In genomic region chr3:121430289-121430936, GRCm38 (mm10) we compare ENCODE assay signal across 11 mouse cellular contexts. TPM values are rescaled to one million over a fixed set of nuclear protein-coding genes. Genes with fewer than 3 reads are reported as not detected.
DNase-seq lines count a peak whose midpoint lies in the region; ATAC-seq and TF ChIP-seq lines count a peak whose summit lies in the region.
"Had no signal": no experiment of that assay in that cellular context is flagged by ENCODE, and none has a peak within 500 bp of the region (broad histone marks: within the 10 kb centered on the region; RNA-seq: fewer than 3 reads in every experiment).

No protein-coding gene starts in this region.

- intact Hi-C loops in heart, postnatal 25 days (cut with DNase I) = no loop called here

- 0 out of 2 replicates have a peak, but pooled peaks have one; percentile 34 for TF ChIP-seq EP300 in lung, postnatal 0 days (IDR thresholded peaks at IDR 0.05)

- peak overlapping the region; percentile 92 for H3K4me2 ChIP-seq in heart, embryonic 11.5 days
- peak overlapping the region; percentile 75; the same call in 1 of the 2 replicates for H3K4me2 ChIP-seq in lung, postnatal 0 days (replicated peaks; ENCODE audit: low read depth, low read length)
- H3K4me2 ChIP-seq in hindbrain, embryonic 13.5 days = peak overlapping the region; percentile 82
- peak overlapping the region; percentile 92 for H3K4me2 ChIP-seq in neural tube, embryonic 15.5 days

- 0 out of 2 replicates have a peak overlapping the region, but pooled peaks have one; percentile 1 for H3K4me3 ChIP-seq in heart, embryonic 11.5 days (ENCODE audit: low read depth, low read length)
- H3K4me3 ChIP-seq in lung, postnatal 0 days (ENCODE audit: low read depth, low read length) = peak overlapping the region; percentile 12; the same call in 1 of the 2 replicates
- peak overlapping the region; percentile 90; the same call in 1 of the 2 replicates for H3K4me3 ChIP-seq in hindbrain, embryonic 13.5 days
- H3K4me3 ChIP-seq in neural tube, embryonic 15.5 days (replicated peaks) = peak overlapping the region; percentile 6; the same call in 1 of the 2 replicates
- H3K4me3 ChIP-seq: left cerebral cortex, adult 2 months had no signal

- no peak overlapping the region for H3K9ac ChIP-seq in heart, embryonic 11.5 days (ENCODE audit: low read depth, low read length)
- H3K9ac ChIP-seq in lung, postnatal 0 days (replicated peaks; ENCODE audit: low read depth) = no peak overlapping the region
- H3K9ac ChIP-seq in hindbrain, embryonic 13.5 days = peak overlapping the region; percentile 97; the same call in 1 of the 2 replicates
- no peak overlapping the region for H3K9ac ChIP-seq in neural tube, embryonic 15.5 days (replicated peaks)

- H3K27me3 ChIP-seq in heart, embryonic 11.5 days (ENCODE audit: control insufficient read depth, insufficient read depth, low read length) = no peaks in the 10 kb centered on the region
- 0 out of 2 replicates have a peak, but pooled peaks cover 3% of the 10 kb centered on the region for H3K27me3 ChIP-seq in lung, postnatal 0 days (replicated peaks; ENCODE audit: insufficient read depth, low read length)
- H3K27me3 ChIP-seq in hindbrain, embryonic 13.5 days = no peaks in the 10 kb centered on the region
- H3K27me3 ChIP-seq in neural tube, embryonic 15.5 days (replicated peaks) = no peaks in the 10 kb centered on the region

- H3K4me1 ChIP-seq in heart, embryonic 11.5 days (ENCODE audit: control insufficient read depth, insufficient read depth, low read length) = peaks cover 61% of the 10 kb centered on the region
- peaks cover 21% of the 10 kb centered on the region for H3K4me1 ChIP-seq in lung, postnatal 0 days (ENCODE audit: insufficient read depth, low read depth, low read length)
- peaks cover 78% of the 10 kb centered on the region for H3K4me1 ChIP-seq in hindbrain, embryonic 13.5 days (replicated peaks)
- H3K4me1 ChIP-seq in neural tube, embryonic 15.5 days = peaks cover 65% of the 10 kb centered on the region

- no peak for TF ChIP-seq CTCF in lung, postnatal 0 days (IDR thresholded peaks at IDR 0.05)

- WGBS in heart, embryonic 11.5 days (ENCODE audit: insufficient replicate concordance) = 43% methylated on average over 7 of the region's 7 CpGs
- 62% methylated on average over 7 of the region's 7 CpGs for WGBS in lung, postnatal 0 days
- WGBS in hindbrain, embryonic 13.5 days = 25% methylated on average over 7 of the region's 7 CpGs
- WGBS in neural tube, embryonic 15.5 days = 19% methylated on average over 7 of the region's 7 CpGs

- H3K27ac ChIP-seq in heart, embryonic 11.5 days (ENCODE audit: low read depth, low read length) = peak overlapping the region; percentile 50; the same call in 1 of the 2 replicates
- 0 out of 2 replicates have a peak overlapping the region, but pooled peaks have one; percentile 11 for H3K27ac ChIP-seq in lung, postnatal 0 days (ENCODE audit: low read length)
- H3K27ac ChIP-seq in hindbrain, embryonic 13.5 days = peak overlapping the region; percentile 27; the same call in 1 of the 2 replicates
- H3K27ac ChIP-seq in neural tube, embryonic 15.5 days (replicated peaks) = peak overlapping the region; percentile 41; the same call in 1 of the 2 replicates
- H3K27ac ChIP-seq: left cerebral cortex, adult 2 months had no signal

- no peaks in the 10 kb centered on the region for H3K36me3 ChIP-seq in heart, embryonic 11.5 days (ENCODE audit: control insufficient read depth, insufficient read depth, low read length)
- H3K36me3 ChIP-seq in lung, postnatal 0 days (ENCODE audit: insufficient read depth, low read length) = no peaks in the 10 kb centered on the region
- no peaks in the 10 kb centered on the region for H3K36me3 ChIP-seq in hindbrain, embryonic 13.5 days
- H3K36me3 ChIP-seq in neural tube, embryonic 15.5 days = no peaks in the 10 kb centered on the region

- H3K9me3 ChIP-seq in heart, embryonic 11.5 days (replicated peaks; ENCODE audit: control insufficient read depth, low read length) = no peaks in the 10 kb centered on the region
- H3K9me3 ChIP-seq in lung, postnatal 0 days (ENCODE audit: low read length) = no peaks in the 10 kb centered on the region
- no peaks in the 10 kb centered on the region for H3K9me3 ChIP-seq in hindbrain, embryonic 13.5 days
- no peaks in the 10 kb centered on the region for H3K9me3 ChIP-seq in neural tube, embryonic 15.5 days (replicated peaks)

- ATAC-seq in heart, embryonic 11.5 days (replicated peaks; ENCODE audit: insufficient number of reproducible peaks, low FRiP score, low TSS enrichment) = no peak
- no peak for ATAC-seq in lung, postnatal 0 days
- no peak for ATAC-seq in hindbrain, embryonic 13.5 days (ENCODE audit: low FRiP score)
- no peak for ATAC-seq in neural tube, embryonic 15.5 days (ENCODE audit: low FRiP score)

- DNase-seq in heart, postnatal 25 days (ENCODE audit: low spot score) = no peak
- DNase-seq in lung, postnatal 0 days (ENCODE audit: low spot score) = peak; percentile 51
- no peak for DNase-seq in lung, postnatal 36 days
- no peak for DNase-seq in adrenal gland, adult 2 months
- DNase-seq in left cerebral cortex, adult 9 months (ENCODE audit: low spot score in 2 of 2) = no peak
- DNase-seq: adrenal gland, adult 8-10 months; cerebellum, postnatal 10 days had no signal

RNA-seq across cellular contexts. Expression of gene Cnn3, which starts 4.1 kb away (rescaled TPM):
- polyA plus RNA-seq in heart, embryonic 11.5 days (2014; fragmentation: Nextera tagmentation; extraction: Ambion mirVana) = 488 and 525 TPM in 2 replicates
- total RNA-seq in heart, postnatal 25 days (2021) = 10 to 100 TPM; 41.8 to 48.6 TPM
- polyA plus RNA-seq in lung, postnatal 0 days (2015; fragmentation: Nextera tagmentation; extraction: Ambion mirVana) = 342 and 379 TPM in 2 replicates
- polyA plus RNA-seq in hindbrain, embryonic 13.5 days (2015; fragmentation: Nextera tagmentation; extraction: Ambion mirVana) = 633 and 654 TPM in 2 replicates
- 381 and 465 TPM in 2 replicates for polyA plus RNA-seq in neural tube, embryonic 15.5 days (2015; fragmentation: Nextera tagmentation; extraction: Ambion mirVana)
- total RNA-seq in adrenal gland, adult 2 months (2021) = 100 to 1,000 TPM; 282 to 367 TPM
- polyA plus RNA-seq in adrenal gland, adult 2 months (2012; rRNA removed) = 182 and 197 TPM in 2 replicates

Comparison
In these comparisons a context has a peak if more than half of its experiments do, and no peak if none do; other contexts are left out.
1. H3K4me3 ChIP-seq: peak in every context shown above with its lines; median percentile 90 in hindbrain, embryonic 13.5 days; 12 in lung, postnatal 0 days; 6 in neural tube, embryonic 15.5 days; 1 in heart, embryonic 11.5 days.